Comparison of ENCODE assay signal across 8 mouse cellular contexts in genomic region chr3:89378394-89379067, GRCm38 (mm10). TPM values are rescaled to one million over a fixed set of nuclear protein-coding genes. Genes with fewer than 3 reads are reported as not detected.
DNase-seq lines count a peak whose midpoint lies in the region; ATAC-seq and TF ChIP-seq lines count a peak whose summit lies in the region.

No protein-coding gene starts in this region.

- WGBS in cerebellum, adult 2 months, result 9% methylated on average over 27 of the region's 29 CpGs
- WGBS in forebrain, embryonic 15.5 days, result 1% methylated on average over 25 of the region's 29 CpGs

- peak overlapping the region; percentile 98 for H3K4me2 ChIP-seq in forebrain, embryonic 15.5 days (replicated peaks)

- H3K9ac ChIP-seq in forebrain, embryonic 15.5 days (replicated peaks), result peak overlapping the region; percentile 71

- peak overlapping the region; percentile 53 for H3K4me3 ChIP-seq in cerebellum, adult 2 months (replicated peaks; ENCODE audit: insufficient read depth, low read depth, low read length)
- peak overlapping the region; percentile 60 for H3K4me3 ChIP-seq in forebrain, embryonic 15.5 days

- H3K4me1 ChIP-seq in cerebellum, adult 2 months (ENCODE audit: control insufficient read depth, insufficient read depth, low read length), result 0 out of 2 replicates have a peak, but pooled peaks cover 2% of the 10 kb centered on the region
- H3K4me1 ChIP-seq in forebrain, embryonic 15.5 days, result peaks cover 14% of the 10 kb centered on the region

- peak; percentile 89 for DNase-seq in NIH3T3 (ENCODE audit: low read depth)
- DNase-seq in cerebellum, adult 2 months, result peak; percentile 54 to 75
- DNase-seq in heart, postnatal 25 days (ENCODE audit: low spot score), result peak; percentile 76
- peak; percentile 57 to 73 for DNase-seq in layer of hippocampus, postnatal 14 days (ENCODE audit: low spot score in 2 of 2)
- peak; percentile 85 to 88 for DNase-seq in lung, postnatal 4 days
- peak; percentile 71 for DNase-seq in retina, postnatal 7 days (ENCODE audit: low read depth, low spot score)
- DNase-seq in urinary bladder, postnatal 14 days (ENCODE audit: low spot score), result peak; percentile 87

- H3K27ac ChIP-seq in cerebellum, adult 2 months (ENCODE audit: insufficient read depth, low read length), result no peak overlapping the region
- 0 out of 2 replicates have a peak overlapping the region, but pooled peaks have one; percentile 23 for H3K27ac ChIP-seq in forebrain, embryonic 15.5 days (replicated peaks)

- intact Hi-C loops in heart, postnatal 25 days (cut with DNase I), result loop anchor here (1.0 kb wide), 1 partner anchor 106 kb away; no protein-coding TSS in a partner anchor

- no peaks in the 10 kb centered on the region for H3K27me3 ChIP-seq in cerebellum, adult 2 months (ENCODE audit: control insufficient read depth, insufficient read depth, low read length)
- no peaks in the 10 kb centered on the region for H3K27me3 ChIP-seq in forebrain, embryonic 15.5 days

- H3K9me3 ChIP-seq in forebrain, embryonic 15.5 days, result no peaks in the 10 kb centered on the region

- TF ChIP-seq CTCF in cerebellum, adult 2 months (IDR thresholded peaks at IDR 0.05; ENCODE audit: borderline replicate concordance, insufficient read depth, low read depth, low read length), result peak; percentile 88

- H3K36me3 ChIP-seq in forebrain, embryonic 15.5 days, result no peaks in the 10 kb centered on the region

- TF ChIP-seq POLR2A in cerebellum, adult 2 months (IDR thresholded peaks at IDR 0.05; ENCODE audit: borderline replicate concordance, insufficient read depth, low read length), result no peak

- peak; percentile 87 for ATAC-seq in forebrain, embryonic 15.5 days (replicated peaks)

RNA-seq across cellular contexts. Expression of gene Dcst1, which starts 13.5 kb away (rescaled TPM):
- 0.10 and 0.27 TPM in 2 replicates for polyA plus RNA-seq in cerebellum, adult 2 months (2012; rRNA removed)
- 0.51 and 0.89 TPM in 2 replicates for polyA plus RNA-seq in forebrain, embryonic 15.5 days (2015; fragmentation: Nextera tagmentation; extraction: Ambion mirVana)
- total RNA-seq in heart, postnatal 25 days (2021), result not detected
- under 1 TPM in 1 of 2 experiments, not detected in 1; 0.21 TPM for total RNA-seq in layer of hippocampus, postnatal 14 days (2021)

RNA-seq across cellular contexts. Expression of gene Zbtb7b, which starts 16.0 kb away (rescaled TPM):
- polyA plus RNA-seq in cerebellum, adult 2 months (2012; rRNA removed), result 41.3 and 43.3 TPM in 2 replicates
- polyA plus RNA-seq in forebrain, embryonic 15.5 days (2015; fragmentation: Nextera tagmentation; extraction: Ambion mirVana), result 0.37 and 0.52 TPM in 2 replicates
- total RNA-seq in heart, postnatal 25 days (2021), result 10 to 100 TPM; 20.6 to 25.1 TPM
- total RNA-seq in layer of hippocampus, postnatal 14 days (2021), result 10 to 100 TPM; 12.1 to 15.1 TPM

RNA-seq across cellular contexts. Expression of gene Dcst2, which starts 16.8 kb away (rescaled TPM):
- 0.32 and 0.36 TPM in 2 replicates for polyA plus RNA-seq in cerebellum, adult 2 months (2012; rRNA removed)
- 0.11 and 0.13 TPM in 2 replicates for polyA plus RNA-seq in forebrain, embryonic 15.5 days (2015; fragmentation: Nextera tagmentation; extraction: Ambion mirVana)
- total RNA-seq in heart, postnatal 25 days (2021), result not detected
- total RNA-seq in layer of hippocampus, postnatal 14 days (2021), result under 1 TPM; 0.41 to 0.76 TPM

RNA-seq across cellular contexts. Expression of gene Lenep, which starts 24.1 kb away (rescaled TPM):
- 4.0 and 6.7 TPM in 2 replicates for polyA plus RNA-seq in cerebellum, adult 2 months (2012; rRNA removed)
- 0.64 and 0.82 TPM in 2 replicates for polyA plus RNA-seq in forebrain, embryonic 15.5 days (2015; fragmentation: Nextera tagmentation; extraction: Ambion mirVana)
- total RNA-seq in heart, postnatal 25 days (2021), result under 1 TPM; 0.23 to 0.59 TPM
- total RNA-seq in layer of hippocampus, postnatal 14 days (2021), result 1 to 10 TPM; 3.2 to 4.3 TPM

RNA-seq across cellular contexts. Expression of gene Adam15, which starts 28.7 kb away (rescaled TPM):
- 142 and 147 TPM in 2 replicates for polyA plus RNA-seq in cerebellum, adult 2 months (2012; rRNA removed)
- polyA plus RNA-seq in forebrain, embryonic 15.5 days (2015; fragmentation: Nextera tagmentation; extraction: Ambion mirVana), result 32.9 and 34.0 TPM in 2 replicates
- 10 to 100 TPM; 52.7 to 68.7 TPM for total RNA-seq in heart, postnatal 25 days (2021)
- total RNA-seq in layer of hippocampus, postnatal 14 days (2021), result 100 to 1,000 TPM; 114 to 115 TPM
